Mouse (Mus musculus) retina, postnatal 7 days (tissue): ENCODE data around the gene Atg7.
A peak's percentile ranks its signal among the peaks of the same experiment; 100 is the strongest.

Source experiments
- DNase-seq: peaks from one replicate; pipeline ENCODE4 v3.0.0-alpha.2; 2012; ENCODE audit warnings: low read depth, low spot score

The Atg7 gene

GRCm38 (mm10) chr6:114852739-114853138, 209.8 kb downstream of the Atg7 start:
- no peak for DNase-seq

DNA sequence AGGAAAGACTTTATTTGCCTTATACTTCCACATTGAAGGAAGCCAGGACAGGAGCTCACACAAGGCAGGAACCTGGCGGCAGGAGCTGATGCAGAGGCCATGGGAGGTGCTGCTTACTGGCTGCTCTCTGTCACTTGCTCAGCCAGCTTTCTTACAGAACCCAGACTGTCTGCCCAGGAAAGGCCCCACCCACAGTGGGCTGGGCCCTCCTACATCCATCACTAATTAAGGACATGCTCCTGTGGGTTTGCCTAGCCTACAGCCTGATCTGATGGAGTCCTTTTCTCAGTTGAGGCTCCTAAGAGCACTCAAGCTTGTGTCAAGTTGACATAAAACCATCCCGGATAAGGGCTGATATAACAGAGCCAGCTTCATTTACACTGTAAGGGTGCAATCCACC, 211.5 kb downstream of the Atg7 start:
- DNase-seq: no peak

- no peak for DNase-seq
Observed at GRCm38 (mm10) chr6:114855644-114856043, 212.7 kb downstream of the Atg7 start.

GRCm38 (mm10) chr6:114856501-114856900, 213.6 kb downstream of the Atg7 start:
- no peak for DNase-seq

DNA sequence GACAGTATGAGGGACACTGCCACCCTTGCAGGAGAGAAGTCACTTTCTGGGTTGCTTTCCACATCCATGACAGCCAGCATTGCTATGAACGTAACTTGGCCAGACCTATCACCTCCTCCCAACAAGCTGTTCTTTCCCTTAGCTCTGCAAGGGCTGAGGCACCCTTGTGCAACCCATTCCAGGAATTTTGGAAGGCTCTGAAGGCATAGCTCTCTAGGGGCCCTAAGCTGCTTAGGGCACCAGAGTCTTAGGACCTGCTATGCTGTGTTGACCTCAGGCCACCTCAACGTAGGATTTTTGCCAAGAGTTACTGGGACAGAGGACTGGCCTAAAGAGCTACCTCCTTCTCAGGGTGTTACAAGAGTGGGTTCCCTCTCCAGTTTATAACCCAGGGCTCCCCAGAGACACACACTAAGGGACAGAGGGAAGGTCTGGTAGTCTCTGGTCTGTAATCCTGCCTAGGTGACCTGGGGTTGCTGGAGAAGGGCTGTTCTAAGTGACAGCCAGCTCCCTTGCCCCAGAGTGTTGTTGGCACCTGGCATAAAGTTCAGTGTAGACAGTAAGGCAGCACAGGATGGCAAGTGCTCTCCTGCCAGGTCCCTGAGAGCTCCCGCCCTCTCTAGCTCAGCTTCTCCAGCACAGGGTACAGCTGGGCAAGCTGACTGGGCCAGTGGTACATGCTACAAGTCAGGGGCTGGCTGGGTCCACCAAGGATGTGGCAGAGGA, 215.3 kb downstream of the Atg7 start:
- no peak for DNase-seq

DNA sequence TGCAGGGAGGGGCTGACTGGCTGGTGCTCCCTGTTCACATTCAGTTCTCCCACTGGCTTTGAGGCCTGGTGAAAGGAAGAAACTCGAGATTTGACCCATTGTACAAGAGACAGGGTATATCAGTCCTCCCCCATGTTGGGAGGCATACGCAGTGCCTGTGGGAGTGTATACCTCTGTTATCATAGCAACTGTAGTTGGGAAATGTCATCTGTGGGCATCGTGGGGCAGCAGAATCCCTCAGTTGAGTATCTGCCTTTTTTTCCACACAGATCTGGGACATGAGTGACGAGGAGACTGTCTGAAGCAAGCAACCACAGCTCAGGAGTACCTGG, 215.8 kb downstream of the Atg7 start:
- no peak for DNase-seq

DNA sequence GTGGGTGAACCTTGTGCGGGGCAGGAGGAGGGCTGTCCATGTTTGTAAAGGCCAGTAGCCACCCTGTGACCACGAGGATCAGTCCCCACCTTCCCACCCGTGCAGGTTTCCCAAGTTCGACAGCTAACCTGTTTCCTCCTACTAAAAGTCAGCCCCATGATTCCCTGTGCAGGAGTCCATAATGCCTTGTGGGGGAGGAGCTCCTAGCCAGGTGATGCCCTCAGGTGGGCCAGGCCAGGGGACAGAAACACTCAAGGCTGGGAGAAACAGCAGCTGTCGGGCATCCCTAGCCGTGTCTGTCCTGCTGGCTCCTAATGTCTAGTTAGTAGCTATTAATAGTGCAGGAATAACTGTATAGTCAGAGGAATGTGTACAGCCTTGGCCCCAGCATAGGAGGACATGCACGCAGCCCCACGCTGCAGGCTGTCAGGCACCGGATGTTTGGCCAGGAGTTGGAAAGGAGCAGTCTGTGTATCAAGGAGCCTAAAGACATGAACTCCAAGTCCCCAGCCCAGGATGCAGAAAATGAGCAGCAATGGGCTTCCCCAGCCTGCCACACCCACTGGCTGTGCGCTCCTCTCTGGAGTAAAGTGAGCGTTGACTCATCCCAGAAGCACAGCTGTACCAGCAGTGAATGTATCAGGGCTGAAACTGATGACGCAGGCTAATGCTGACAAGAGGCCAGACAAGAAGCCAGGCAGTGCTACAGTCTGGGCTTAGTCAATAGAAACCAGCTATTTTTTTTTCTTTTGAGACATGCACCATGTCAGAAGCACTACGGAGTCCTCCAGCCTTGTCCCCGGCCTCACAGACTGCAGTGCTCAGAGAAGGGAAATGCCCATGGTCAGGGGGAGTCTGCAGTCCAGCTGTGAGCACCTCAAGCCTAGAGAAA, 218.0 kb downstream of the Atg7 start:
- DNase-seq: no peak

GRCm38 (mm10) chr6:114861591-114861990, 218.7 kb downstream of the Atg7 start:
- DNase-seq: no peak

- no peak for DNase-seq
Observed at GRCm38 (mm10) chr6:114862046-114862445, 219.1 kb downstream of the Atg7 start.

DNA sequence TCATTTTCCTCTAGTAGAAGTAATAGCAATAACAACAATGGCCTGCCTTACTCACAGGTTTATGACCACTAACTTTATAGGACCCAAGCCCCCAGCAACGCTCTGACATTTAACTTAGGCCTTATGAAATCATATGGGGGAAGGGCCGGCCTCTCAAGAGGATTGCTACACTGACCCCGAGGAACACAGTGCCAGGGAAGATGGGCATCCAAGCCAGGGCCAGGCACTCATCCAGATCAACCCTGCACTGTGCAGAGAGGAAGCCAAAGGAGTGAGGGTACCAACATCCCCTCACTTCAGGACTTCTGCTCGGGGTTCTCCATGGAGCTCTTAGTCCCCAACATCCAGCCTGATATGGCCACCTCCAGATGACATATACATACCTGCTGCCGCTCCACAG, 220.6 kb downstream of the Atg7 start:
- no peak for DNase-seq

GRCm38 (mm10) chr6:114864421-114864820, 221.5 kb downstream of the Atg7 start:
- no peak for DNase-seq

DNA sequence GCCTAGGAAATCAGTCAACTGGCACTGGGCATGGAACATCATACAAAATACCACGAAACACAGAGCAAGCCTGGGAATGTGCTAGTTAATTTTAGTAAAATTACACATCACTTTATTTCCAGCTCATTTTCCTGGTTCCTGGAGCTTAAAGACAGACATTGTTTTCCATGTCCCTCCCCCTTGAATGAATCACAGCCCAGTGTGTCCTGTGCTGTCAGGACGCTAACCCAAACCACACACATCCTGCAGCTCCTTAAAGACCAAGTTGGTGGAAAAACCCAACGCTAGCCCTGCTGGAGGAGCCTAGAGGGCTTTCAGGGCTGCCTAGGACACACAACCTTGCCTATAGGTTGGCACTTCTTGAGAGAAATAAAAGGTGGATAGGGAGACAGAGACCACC, 223.2 kb downstream of the Atg7 start:
- DNase-seq: no peak

- no peak for DNase-seq
Observed at GRCm38 (mm10) chr6:114866619-114867018, 223.7 kb downstream of the Atg7 start.

DNA sequence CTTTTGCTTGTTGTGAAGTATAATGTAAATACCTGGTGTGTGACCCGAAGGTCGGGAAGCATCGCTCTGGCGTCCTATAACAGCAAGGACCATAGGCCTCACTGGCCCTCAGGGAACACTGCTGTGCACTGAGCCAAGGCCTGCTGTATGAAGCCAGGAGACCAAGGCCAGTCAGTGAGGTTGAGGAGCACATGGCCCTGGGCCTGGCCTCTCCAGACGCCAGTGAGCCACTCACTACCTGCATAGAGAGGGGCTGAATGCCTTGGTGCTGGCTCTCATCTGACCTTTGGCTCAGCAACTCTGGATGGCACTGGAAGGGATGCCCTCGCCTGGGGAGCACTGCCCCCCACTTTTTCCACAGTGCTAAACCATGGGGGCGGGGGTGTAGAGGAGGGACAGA, 225.8 kb downstream of the Atg7 start:
- DNase-seq: no peak

DNA sequence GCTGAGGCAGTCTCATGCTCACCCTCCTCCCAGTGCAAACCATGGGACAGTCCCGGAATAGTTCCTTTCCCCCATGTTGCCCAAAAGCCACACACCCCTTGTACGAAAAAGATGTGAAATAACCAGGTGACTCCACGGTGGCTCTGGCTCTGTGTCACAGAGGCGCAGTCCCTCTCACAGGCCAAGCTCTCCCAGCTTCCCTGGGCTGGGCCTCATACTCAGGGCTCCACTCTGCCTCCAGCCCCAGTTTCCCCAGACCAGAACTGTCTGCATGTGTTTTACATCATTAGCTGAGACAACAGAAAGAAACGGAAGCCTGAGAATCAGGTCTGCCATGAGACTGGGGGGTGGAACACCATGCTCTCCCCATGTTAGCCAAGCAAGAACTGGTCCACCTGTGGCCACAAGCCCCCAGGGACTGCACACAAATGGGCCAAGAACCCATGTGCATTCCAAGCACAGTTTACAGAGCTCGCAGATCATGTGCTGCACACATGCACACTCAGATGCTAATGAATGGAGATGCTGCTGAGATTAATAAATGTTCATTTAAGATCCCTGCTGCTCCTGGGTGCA, 226.7 kb downstream of the Atg7 start:
- no peak for DNase-seq

DNA sequence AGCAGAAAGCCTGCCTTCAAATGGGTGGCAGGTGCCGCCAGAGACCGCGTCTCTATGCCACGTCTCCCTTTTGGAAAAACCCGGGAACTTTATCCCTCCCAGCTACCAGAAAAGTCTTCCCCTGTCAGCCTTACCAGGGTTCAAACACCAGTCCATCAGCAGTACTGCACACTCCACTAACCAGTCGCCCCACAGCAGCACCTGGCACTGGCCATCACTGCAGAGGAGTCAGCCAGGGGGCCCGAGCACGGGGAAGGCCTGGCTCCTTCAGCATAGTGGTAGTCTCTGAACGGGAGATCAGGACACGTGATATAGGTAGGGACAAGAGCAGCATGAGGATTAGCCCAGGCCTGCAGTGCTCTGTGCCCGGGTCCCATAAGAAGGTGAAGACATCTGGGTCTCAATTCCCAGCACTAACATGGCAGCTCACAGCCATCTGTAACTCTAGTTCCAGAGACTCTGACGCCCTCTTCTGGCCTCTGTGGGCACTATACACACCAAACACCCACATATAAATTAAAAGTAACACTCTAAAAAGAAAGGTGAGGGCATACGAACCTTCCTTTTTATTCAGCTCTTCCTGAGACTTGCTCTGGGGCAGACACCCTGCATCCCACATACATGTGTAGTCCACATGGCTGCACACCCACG, 228.2 kb downstream of the Atg7 start:
- no peak for DNase-seq

- no peak for DNase-seq
Observed at GRCm38 (mm10) chr6:114873808-114874137, 230.9 kb downstream of the Atg7 start.

GRCm38 (mm10) chr6:114874138-114874928, 231.4 kb downstream of the Atg7 start:
- DNase-seq: no peak

DNA sequence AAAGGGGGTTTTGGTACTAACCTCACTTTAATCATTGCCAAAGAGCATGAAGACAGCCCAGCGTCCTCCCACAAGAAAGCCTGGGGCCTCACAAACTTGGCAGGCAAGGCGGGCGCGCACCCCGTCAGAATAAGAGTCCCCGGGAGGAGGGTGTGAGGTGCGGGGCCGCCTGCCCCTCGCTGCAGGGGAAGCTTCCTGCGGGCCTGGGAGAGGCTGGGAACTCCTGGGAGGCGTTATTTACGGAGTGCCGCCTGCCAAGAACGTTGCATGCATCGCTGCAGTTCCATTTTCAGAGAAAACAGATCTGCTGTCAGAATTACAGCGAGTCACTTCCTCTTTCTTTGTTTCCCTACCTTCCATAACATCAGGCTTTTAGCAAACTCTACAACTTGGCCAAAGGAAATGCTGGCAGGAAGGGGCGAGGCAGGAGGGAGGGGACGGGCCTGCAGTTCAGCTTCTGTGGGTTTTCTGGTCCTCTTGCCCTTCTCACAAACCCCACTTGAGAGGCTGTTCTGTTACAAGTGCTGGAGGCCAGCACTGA, 232.2 kb downstream of the Atg7 start:
- DNase-seq: peak; percentile 65

GRCm38 (mm10) chr6:114876033-114876432, 233.1 kb downstream of the Atg7 start:
- DNase-seq: no peak

DNA sequence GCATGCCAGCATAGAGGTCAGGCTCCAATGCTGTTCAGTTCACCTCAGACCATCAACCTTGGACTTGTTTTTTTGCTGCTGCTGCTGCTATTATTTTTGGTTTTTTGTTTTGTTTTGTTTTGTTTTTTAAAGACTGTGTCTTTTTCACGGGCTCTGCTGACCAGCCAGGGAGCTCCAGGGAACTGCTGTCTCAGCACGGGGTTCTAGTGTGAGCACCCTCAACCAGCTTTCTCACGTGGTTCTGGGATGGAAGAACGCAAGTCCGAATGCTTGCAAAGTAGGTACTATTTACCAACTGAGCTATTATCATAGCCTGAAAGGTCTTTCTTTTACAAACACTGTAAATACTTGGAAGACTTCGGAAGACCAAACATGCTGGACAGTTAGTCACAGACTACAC, 233.6 kb downstream of the Atg7 start:
- DNase-seq: no peak
